Mouse (Mus musculus) urinary bladder, postnatal 0 days (tissue): Measurements from ENCODE around the gene Gm9918. TPM values are rescaled to one million over a fixed set of nuclear protein-coding genes. Genes with fewer than 3 reads are reported as not detected.

ENCODE experiments used
- polyA plus RNA-seq: library from polyadenylated mRNA; unstranded; fragments of >200 nt; fragmentation: Nextera tagmentation; extraction: Ambion mirVana; gene quantifications from 2 replicates; pipeline ENCODE4 v1.2.1, GENCODE M21; 2015

Gene Gm9918
- polyA plus RNA-seq: 0.07 TPM in 1 of 2 replicates, not detected in the other

GRCm38 (mm10) chr15:102270274-102270960, at the start of gene Gm9918:
Gene Gm9918 (plus strand): TSS chr15:102270563.

GRCm38 (mm10) chr15:102231748-102232147, 38.6 kb upstream of the Gm9918 start, which contains the start of gene Itgb7:
Gene Itgb7 (minus strand): TSS chr15:102231944.

GRCm38 (mm10) chr15:102257202-102258075, 12.9 kb upstream of the Gm9918 start, which contains the start of gene Rarg:
Gene Rarg (minus strand): TSS chr15:102257517.

GRCm38 (mm10) chr15:102279092-102279782, 8.9 kb downstream of the Gm9918 start, which contains the start of gene Mfsd5:
Gene Mfsd5 (plus strand): TSS chr15:102279454.

GRCm38 (mm10) chr15:102295633-102296367, 25.4 kb downstream of the Gm9918 start, which contains the start of gene Espl1:
Gene Espl1 (plus strand): TSS chr15:102296266.

Other genes starting within 250 kb of the Gm9918 start
- gene Krt18, start 242.4 kb upstream of the Gm9918 start, polyA plus RNA-seq: 1,517 and 1,777 TPM in 2 replicates
- gene Eif4b, start 196.8 kb upstream of the Gm9918 start, polyA plus RNA-seq: 68.1 and 68.6 TPM in 2 replicates
- gene Tns2, start 170.2 kb upstream of the Gm9918 start, polyA plus RNA-seq: 18.6 and 24.0 TPM in 2 replicates
- 26.5 and 29.8 TPM in 2 replicates for gene Spryd3, start 134.3 kb upstream of the Gm9918 start, polyA plus RNA-seq
- gene Igfbp6, start 126.2 kb upstream of the Gm9918 start, polyA plus RNA-seq: 78.2 and 93.2 TPM in 2 replicates
- 0.16 and 0.88 TPM in 2 replicates for gene Soat2, start 120.0 kb upstream of the Gm9918 start, polyA plus RNA-seq
- gene Zfp740, start 67.3 kb upstream of the Gm9918 start, polyA plus RNA-seq: 21.3 and 21.8 TPM in 2 replicates
- gene Csad, start 65.8 kb upstream of the Gm9918 start, polyA plus RNA-seq: 54.0 and 55.8 TPM in 2 replicates
- 1.2 and 2.5 TPM in 2 replicates for gene Itgb7, start 38.6 kb upstream of the Gm9918 start, polyA plus RNA-seq
- gene Rarg, start 13.0 kb upstream of the Gm9918 start, polyA plus RNA-seq: 27.1 and 28.4 TPM in 2 replicates
- 81.9 and 85.2 TPM in 2 replicates for gene Mfsd5, start 8.9 kb downstream of the Gm9918 start, polyA plus RNA-seq
- 4.2 and 5.0 TPM in 2 replicates for gene Espl1, start 25.7 kb downstream of the Gm9918 start, polyA plus RNA-seq
- gene Pfdn5, start 55.6 kb downstream of the Gm9918 start, polyA plus RNA-seq: 296 and 317 TPM in 2 replicates
- 46.2 and 48.2 TPM in 2 replicates for gene Myg1, start 61.1 kb downstream of the Gm9918 start, polyA plus RNA-seq
- 28.3 and 30.9 TPM in 2 replicates for gene Aaas, start 80.2 kb downstream of the Gm9918 start, polyA plus RNA-seq
- 0.24 TPM in 2 replicates for gene Sp7, start 96.6 kb downstream of the Gm9918 start, polyA plus RNA-seq
- gene Sp1, start 135.6 kb downstream of the Gm9918 start, polyA plus RNA-seq: 4.4 and 4.8 TPM in 2 replicates
- gene Amhr2, start 174.8 kb downstream of the Gm9918 start, polyA plus RNA-seq: 0.27 and 0.63 TPM in 2 replicates
- gene Prr13, start 188.5 kb downstream of the Gm9918 start, polyA plus RNA-seq: 111 and 151 TPM in 2 replicates
- gene Pcbp2, start 200.0 kb downstream of the Gm9918 start, polyA plus RNA-seq: 88.8 and 93.4 TPM in 2 replicates
- not detected in 2 replicates for gene Gm10337, start 233.2 kb downstream of the Gm9918 start, polyA plus RNA-seq
- 4.6 TPM in 2 replicates for gene Map3k12, start 246.5 kb downstream of the Gm9918 start, polyA plus RNA-seq
- gene Tarbp2, start 247.6 kb downstream of the Gm9918 start, polyA plus RNA-seq: 39.6 and 40.1 TPM in 2 replicates